In the genomic region with DNA sequence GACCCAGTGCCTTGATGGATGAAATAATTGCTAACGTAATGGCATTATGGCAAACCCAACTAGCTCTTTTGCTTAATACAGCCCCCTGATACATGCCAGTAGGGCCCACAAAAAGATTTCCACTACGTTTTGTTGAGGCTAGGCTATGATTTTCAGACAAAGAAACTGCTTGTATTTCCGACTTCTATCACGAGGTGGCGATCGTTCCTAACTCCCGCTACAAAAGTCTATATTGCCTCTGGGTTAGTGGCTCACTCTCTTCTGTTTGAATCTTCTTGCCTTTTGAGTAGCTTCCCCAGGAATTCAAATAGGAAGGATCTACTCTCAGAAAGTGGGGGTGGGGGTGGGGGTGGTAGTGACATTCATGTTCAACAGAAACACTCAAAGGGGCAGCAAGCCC, we compare ENCODE assay signal across 8 mouse cellular contexts. TPM values are rescaled to one million over a fixed set of nuclear protein-coding genes. Genes with fewer than 3 reads are reported as not detected.
DNase-seq lines count a peak whose midpoint lies in the region; ATAC-seq and TF ChIP-seq lines count a peak whose summit lies in the region.

No protein-coding gene starts in this region.

- no peak overlapping the region for H3K4me3 ChIP-seq in kidney, embryonic 15.5 days (replicated peaks)
- no peak overlapping the region for H3K4me3 ChIP-seq in G1E (ENCODE audit: low read depth, low read length)
- H3K4me3 ChIP-seq in midbrain, postnatal 0 days (ENCODE audit: low read depth, low read length): no peak overlapping the region

- no peaks in the 10 kb centered on the region for H3K36me3 ChIP-seq in kidney, embryonic 15.5 days
- H3K36me3 ChIP-seq in G1E (replicated peaks): no peaks in the 10 kb centered on the region
- H3K36me3 ChIP-seq in midbrain, postnatal 0 days (ENCODE audit: insufficient read depth, low read length): no peaks in the 10 kb centered on the region

- TF ChIP-seq CTCF in G1E (IDR thresholded peaks at IDR 0.05; ENCODE audit: low read depth, low read length): peak; percentile 26; the same call in 1 of the 2 replicates
- TF ChIP-seq CTCF in midbrain, postnatal 0 days (IDR thresholded peaks at IDR 0.05): peak; percentile 86

- no peak overlapping the region for H3K27ac ChIP-seq in kidney, embryonic 15.5 days
- no peak overlapping the region for H3K27ac ChIP-seq in midbrain, postnatal 0 days (ENCODE audit: low read depth, low read length)

- ATAC-seq in kidney, embryonic 15.5 days (replicated peaks; ENCODE audit: low FRiP score): no peak
- ATAC-seq in G1E (ENCODE audit: extremely low read depth, insufficient number of reproducible peaks, low FRiP score, poor library complexity, severe bottlenecking): no peak
- 0 out of 2 replicates have a peak, but pooled peaks have one; percentile 34 for ATAC-seq in frontal cortex, adult (ENCODE audit: low TSS enrichment)
- ATAC-seq in midbrain, postnatal 0 days (ENCODE audit: low FRiP score): no peak
- no peak for ATAC-seq in erythroid progenitor cell, adult 5-6 weeks (replicated peaks; ENCODE audit: low FRiP score, poor library complexity, severe bottlenecking)

- peak; percentile 51 for DNase-seq in kidney, adult 18-20 months
- peak; percentile 14 for DNase-seq in G1E (ENCODE audit: low spot score)
- peak; percentile 30 to 53 for DNase-seq in adrenal gland, postnatal 36 days
- peak; percentile 25 to 82 for DNase-seq in layer of hippocampus, postnatal 25 days (ENCODE audit: extremely low spot score in 1 of 2, low spot score in 1 of 2)
- DNase-seq in midbrain, postnatal 0 days (ENCODE audit: low spot score): peak; percentile 79

- no peaks in the 10 kb centered on the region for H3K9me3 ChIP-seq in kidney, embryonic 15.5 days (replicated peaks)
- no peaks in the 10 kb centered on the region for H3K9me3 ChIP-seq in G1E (replicated peaks)
- no peaks in the 10 kb centered on the region for H3K9me3 ChIP-seq in midbrain, postnatal 0 days (ENCODE audit: low read length)

- no peak overlapping the region for H3K9ac ChIP-seq in kidney, embryonic 15.5 days
- H3K9ac ChIP-seq in midbrain, postnatal 0 days (replicated peaks; ENCODE audit: low read length, poor library complexity, severe bottlenecking): no peak overlapping the region

- WGBS in kidney, embryonic 15.5 days: 4% methylated on average over 7 of the region's 7 CpGs
- WGBS in midbrain, postnatal 0 days: 3% methylated on average over 7 of the region's 7 CpGs

- no peaks in the 10 kb centered on the region for H3K27me3 ChIP-seq in kidney, embryonic 15.5 days
- H3K27me3 ChIP-seq in G1E (ENCODE audit: insufficient read depth, low read length): peaks cover 11% of the 10 kb centered on the region
- no peaks in the 10 kb centered on the region for H3K27me3 ChIP-seq in midbrain, postnatal 0 days (ENCODE audit: insufficient read depth, low read length)

- H3K4me2 ChIP-seq in kidney, embryonic 15.5 days: no peak overlapping the region
- no peak overlapping the region for H3K4me2 ChIP-seq in midbrain, postnatal 0 days (ENCODE audit: low read depth, low read length, poor library complexity, severe bottlenecking)

- no peaks in the 10 kb centered on the region for H3K4me1 ChIP-seq in kidney, embryonic 15.5 days
- no peaks in the 10 kb centered on the region for H3K4me1 ChIP-seq in G1E (ENCODE audit: insufficient read depth, low read depth, low read length)
- no peaks in the 10 kb centered on the region for H3K4me1 ChIP-seq in midbrain, postnatal 0 days (ENCODE audit: insufficient read depth, low read length)

RNA-seq across cellular contexts. Expression of a gene that starts 18.9 kb away (rescaled TPM):
- polyA plus RNA-seq in kidney, embryonic 15.5 days (2015; fragmentation: Nextera tagmentation; extraction: Ambion mirVana): not detected in 2 replicates
- total RNA-seq in G1E (2014; fragmentation: Nextera tagmentation) (not detected in 2 replicates), G1E (2017) (0.11 TPM in 1 of 2 replicates, not detected in the other)
- polyA plus RNA-seq in G1E (2012): not detected in 2 replicates
- total RNA-seq in adrenal gland, postnatal 36 days (2021): not detected
- not detected for total RNA-seq in layer of hippocampus, postnatal 25 days (2021)
- total RNA-seq in midbrain, postnatal 0 days (2014; rRNA removed): not detected in 2 replicates
- not detected in 2 replicates for polyA plus RNA-seq in midbrain, postnatal 0 days (2015; fragmentation: Nextera tagmentation; extraction: Ambion mirVana)
- not detected in 2 replicates for total RNA-seq in erythroid progenitor cell, adult 5-6 weeks (2015; ENCODE audit: low replicate concordance)
- not detected in 2 replicates for total RNA-seq in erythroid progenitor cell, adult 5-6 weeks (2017; ENCODE audit: low replicate concordance)

RNA-seq across cellular contexts. Expression of a gene that starts 23.3 kb away (rescaled TPM):
- 55.4 and 64.1 TPM in 2 replicates for polyA plus RNA-seq in kidney, embryonic 15.5 days (2015; fragmentation: Nextera tagmentation; extraction: Ambion mirVana)
- 27.6 and 29.9 TPM in 2 replicates for total RNA-seq in G1E (2014; fragmentation: Nextera tagmentation)
- total RNA-seq in G1E (2017): 28.8 and 33.7 TPM in 2 replicates
- 30.0 and 42.5 TPM in 2 replicates for polyA plus RNA-seq in G1E (2012)
- total RNA-seq in adrenal gland, postnatal 36 days (2021): 10 to 100 TPM; 25.2 to 27.3 TPM
- 10 to 100 TPM; 35.8 to 39.6 TPM for total RNA-seq in layer of hippocampus, postnatal 25 days (2021)
- total RNA-seq in midbrain, postnatal 0 days (2014; rRNA removed): 62.6 and 69.5 TPM in 2 replicates
- polyA plus RNA-seq in midbrain, postnatal 0 days (2015; fragmentation: Nextera tagmentation; extraction: Ambion mirVana): 89.7 and 95.1 TPM in 2 replicates
- 10.1 and 13.4 TPM in 2 replicates for total RNA-seq in erythroid progenitor cell, adult 5-6 weeks (2015; ENCODE audit: low replicate concordance)
- 13.6 and 38.2 TPM in 2 replicates for total RNA-seq in erythroid progenitor cell, adult 5-6 weeks (2017; ENCODE audit: low replicate concordance)

Comparison
In these comparisons a context has a peak if more than half of its experiments do, and no peak if none do; other contexts are left out.
1. DNase-seq: peak in every context shown above with its lines; median percentile 79 in midbrain, postnatal 0 days; 54 in layer of hippocampus, postnatal 25 days; 51 in kidney, adult 18-20 months; 42 in adrenal gland, postnatal 36 days; 14 in G1E.